Comparison of ENCODE assay signal across 15 mouse cellular contexts in the genomic region with DNA sequence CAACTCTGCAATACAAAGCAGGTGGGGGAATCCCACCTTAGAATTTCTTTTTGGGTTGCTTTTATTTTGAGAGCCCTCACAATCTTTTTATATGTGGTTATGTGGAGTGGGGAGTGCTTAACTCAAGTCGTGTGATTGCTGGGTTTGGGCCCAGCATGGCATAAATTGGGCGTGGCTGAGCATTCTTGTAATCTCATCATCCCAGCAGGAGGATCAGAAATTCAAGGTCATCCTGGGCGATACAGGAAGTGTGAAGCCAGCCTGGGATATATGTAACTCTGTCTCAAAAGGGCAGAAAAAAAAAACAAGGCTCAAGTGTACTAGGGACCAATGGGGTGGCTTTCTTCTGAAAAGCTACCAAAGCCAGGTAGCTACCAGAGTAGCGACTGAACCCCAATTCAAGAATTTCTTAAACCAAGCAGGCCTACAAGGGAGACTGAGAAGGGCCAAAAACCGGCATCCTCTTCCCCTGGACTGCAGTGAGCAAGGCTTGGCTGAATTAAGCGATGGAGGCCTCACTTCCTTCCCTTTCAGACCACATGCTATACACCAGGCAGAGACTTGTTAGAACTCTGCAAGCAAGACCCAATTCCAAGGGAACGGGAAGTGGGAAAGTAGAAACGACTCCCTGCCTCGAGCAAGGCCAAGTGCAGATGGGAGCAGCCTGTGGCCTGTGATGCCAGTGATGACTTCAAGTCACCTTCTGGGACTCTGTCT. TPM values are rescaled to one million over a fixed set of nuclear protein-coding genes. Genes with fewer than 3 reads are reported as not detected.
DNase-seq lines count a peak whose midpoint lies in the region; ATAC-seq lines count a peak whose summit lies in the region.
"Had no signal": no experiment of that assay in that cellular context is flagged by ENCODE, and none has a peak within 500 bp of the region (broad histone marks: within the 10 kb centered on the region; RNA-seq: fewer than 3 reads in every experiment).

No protein-coding gene starts in this region.

- no peaks in the 10 kb centered on the region for H3K4me1 ChIP-seq in embryonic facial prominence, embryonic 13.5 days
- no peaks in the 10 kb centered on the region for H3K4me1 ChIP-seq in embryonic facial prominence, embryonic 10.5 days
- no peaks in the 10 kb centered on the region for H3K4me1 ChIP-seq in forebrain, embryonic 11.5 days (replicated peaks; ENCODE audit: control insufficient read depth, insufficient read depth, low read length)
- H3K4me1 ChIP-seq: kidney, embryonic 15.5 days had no signal

- peaks cover 66% of the 10 kb centered on the region for H3K36me3 ChIP-seq in embryonic facial prominence, embryonic 13.5 days
- H3K36me3 ChIP-seq in embryonic facial prominence, embryonic 10.5 days (replicated peaks): peaks cover 42% of the 10 kb centered on the region
- peaks cover 61% of the 10 kb centered on the region for H3K36me3 ChIP-seq in macrophage (ENCODE audit: inconsistent target)
- H3K36me3 ChIP-seq in forebrain, embryonic 11.5 days (ENCODE audit: control insufficient read depth, insufficient read depth, low read length): no peaks in the 10 kb centered on the region; the same call in 1 of the 2 replicates

- H3K79me2 ChIP-seq in macrophage (ENCODE audit: inconsistent target): peaks cover 21% of the 10 kb centered on the region; the same call in 1 of the 2 replicates

- DNase-seq in embryonic facial prominence, embryonic 10.5 days (ENCODE audit: low spot score): no peak
- DNase-seq in ZHBTc4 (ENCODE audit: low read depth, low spot score) (peak; percentile 57), MN1 (ENCODE audit: low spot score) (no peak)
- no peak for DNase-seq in forebrain, embryonic 11.5 days (ENCODE audit: low spot score)
- no peak for DNase-seq in neural tube, embryonic 10.5 days (ENCODE audit: extremely low spot score, low spot score)
- DNase-seq: adrenal gland, postnatal 14 days; cerebellum, adult 11 months; gastrocnemius, postnatal 25 days; lung, adult 2 months had no signal

- H3K9me3 ChIP-seq in embryonic facial prominence, embryonic 13.5 days: no peaks in the 10 kb centered on the region
- no peaks in the 10 kb centered on the region for H3K9me3 ChIP-seq in embryonic facial prominence, embryonic 10.5 days
- no peaks in the 10 kb centered on the region for H3K9me3 ChIP-seq in forebrain, embryonic 11.5 days (ENCODE audit: control insufficient read depth, low read length)
- H3K9me3 ChIP-seq: embryonic facial prominence, embryonic 15.5 days; kidney, embryonic 15.5 days had no signal

- 74% methylated on average over 9 of the region's 9 CpGs for WGBS in embryonic facial prominence, embryonic 13.5 days
- WGBS in embryonic facial prominence, embryonic 10.5 days: 80% methylated on average over 9 of the region's 9 CpGs
- WGBS in macrophage (ENCODE audit: missing documents): 21% methylated on average over 9 of the region's 9 CpGs
- WGBS in forebrain, embryonic 11.5 days: 79% methylated on average over 9 of the region's 9 CpGs

- no peaks in the 10 kb centered on the region for H3K27me3 ChIP-seq in embryonic facial prominence, embryonic 13.5 days
- H3K27me3 ChIP-seq in embryonic facial prominence, embryonic 10.5 days (replicated peaks; ENCODE audit: low read depth, poor library complexity, severe bottlenecking): no peaks in the 10 kb centered on the region
- H3K27me3 ChIP-seq in forebrain, embryonic 11.5 days (ENCODE audit: control insufficient read depth, insufficient read depth, low read length): no peaks in the 10 kb centered on the region
- H3K27me3 ChIP-seq: embryonic facial prominence, embryonic 15.5 days; kidney, embryonic 15.5 days had no signal

- no peak for ATAC-seq in embryonic facial prominence, embryonic 13.5 days (ENCODE audit: insufficient number of reproducible peaks, insufficient read depth, low FRiP score, low TSS enrichment, low read depth)
- ATAC-seq in hematopoietic stem cell, adult 5-6 weeks (replicated peaks in 1 of 2; ENCODE audit: insufficient read depth in 1 of 2, low FRiP score in 2 of 2, low TSS enrichment in 1 of 2, low read depth in 1 of 2, poor library complexity in 2 of 2, severe bottlenecking in 2 of 2): peak; percentile 46 to 68
- ATAC-seq in forebrain, embryonic 11.5 days (replicated peaks; ENCODE audit: low FRiP score): no peak
- ATAC-seq: hindbrain, postnatal 0 days had no signal

- H3K27ac ChIP-seq in embryonic facial prominence, embryonic 13.5 days: no peak overlapping the region
- no peak overlapping the region for H3K27ac ChIP-seq in embryonic facial prominence, embryonic 10.5 days (replicated peaks)
- peak overlapping the region; percentile 61 for H3K27ac ChIP-seq in macrophage
- no peak overlapping the region for H3K27ac ChIP-seq in forebrain, embryonic 11.5 days (ENCODE audit: low read depth, low read length)
- H3K27ac ChIP-seq: embryonic facial prominence, embryonic 15.5 days; hindbrain, postnatal 0 days; kidney, embryonic 15.5 days had no signal

- H3K4me3 ChIP-seq in embryonic facial prominence, embryonic 13.5 days: no peak overlapping the region
- no peak overlapping the region for H3K4me3 ChIP-seq in embryonic facial prominence, embryonic 10.5 days
- H3K4me3 ChIP-seq in macrophage (ENCODE audit: inconsistent target): no peak overlapping the region
- H3K4me3 ChIP-seq in forebrain, embryonic 11.5 days (ENCODE audit: low read depth, low read length): no peak overlapping the region
- H3K4me3 ChIP-seq: embryonic facial prominence, embryonic 15.5 days; kidney, embryonic 15.5 days had no signal

- H3K4me2 ChIP-seq in embryonic facial prominence, embryonic 13.5 days: no peak overlapping the region
- no peak overlapping the region for H3K4me2 ChIP-seq in forebrain, embryonic 11.5 days (ENCODE audit: low read depth, low read length, severe bottlenecking)
- H3K4me2 ChIP-seq: embryonic facial prominence, embryonic 15.5 days; kidney, embryonic 15.5 days had no signal

- 0 out of 2 replicates have a peak overlapping the region, but pooled peaks have one; percentile 11 for H3K9ac ChIP-seq in embryonic facial prominence, embryonic 13.5 days
- no peak overlapping the region for H3K9ac ChIP-seq in forebrain, embryonic 11.5 days (ENCODE audit: low read length)
- H3K9ac ChIP-seq: embryonic facial prominence, embryonic 15.5 days; kidney, embryonic 15.5 days had no signal

RNA-seq across cellular contexts. Expression of gene Mxd1, which starts 8.6 kb away (rescaled TPM):
- polyA plus RNA-seq in embryonic facial prominence, embryonic 13.5 days (2015; fragmentation: Nextera tagmentation; extraction: Ambion mirVana): 12.8 and 14.9 TPM in 2 replicates
- polyA plus RNA-seq in embryonic facial prominence, embryonic 10.5 days (2016; fragmentation: Nextera tagmentation; extraction: Ambion mirVana): 9.5 and 11.4 TPM in 2 replicates
- 35.1 and 46.5 TPM in 2 replicates for total RNA-seq in hematopoietic stem cell, adult 5-6 weeks (2017)
- 1,000 to 10,000 TPM in 1 of 26 experiments, 100 to 1,000 TPM in 16, 10 to 100 TPM in 9; 61.3 to 1,007 (median 147) TPM for total RNA-seq in macrophage (2018; cell fraction: chromatin; rRNA removed)
- 100 to 1,000 TPM in 11 of 26 experiments, 10 to 100 TPM in 15; 29.4 to 210 (median 75.4) TPM for total RNA-seq in macrophage (2018; cell fraction: cytosol; rRNA removed)
- 100 to 1,000 TPM in 22 of 26 experiments, 10 to 100 TPM in 4; 56.7 to 719 (median 216) TPM for total RNA-seq in macrophage (2018; cell fraction: nucleus; rRNA removed)
- 6.7 to 27.0 TPM (median 16.6 TPM) in 3 replicates for polyA plus RNA-seq in macrophage (2018)
- polyA plus RNA-seq in forebrain, embryonic 11.5 days (2014; fragmentation: Nextera tagmentation; extraction: Ambion mirVana): 16.8 and 17.5 TPM in 2 replicates

RNA-seq across cellular contexts. Expression of gene Snrnp27, which starts 24.0 kb away (rescaled TPM):
- 137 and 148 TPM in 2 replicates for polyA plus RNA-seq in embryonic facial prominence, embryonic 13.5 days (2015; fragmentation: Nextera tagmentation; extraction: Ambion mirVana)
- polyA plus RNA-seq in embryonic facial prominence, embryonic 10.5 days (2016; fragmentation: Nextera tagmentation; extraction: Ambion mirVana): 124 and 134 TPM in 2 replicates
- total RNA-seq in hematopoietic stem cell, adult 5-6 weeks (2017): 83.7 and 90.9 TPM in 2 replicates
- 10 to 100 TPM; 31.3 to 90.8 (median 51.6) TPM for total RNA-seq in macrophage (2018; cell fraction: chromatin; rRNA removed)
- total RNA-seq in macrophage (2018; cell fraction: cytosol; rRNA removed): 100 to 1,000 TPM in 1 of 26 experiments, 10 to 100 TPM in 25; 58.5 to 100 (median 76.7) TPM
- 10 to 100 TPM; 22.2 to 63.1 (median 37.4) TPM for total RNA-seq in macrophage (2018; cell fraction: nucleus; rRNA removed)
- 70.4 to 87.8 TPM (median 86.6 TPM) in 3 replicates for polyA plus RNA-seq in macrophage (2018)
- 128 and 139 TPM in 2 replicates for polyA plus RNA-seq in forebrain, embryonic 11.5 days (2014; fragmentation: Nextera tagmentation; extraction: Ambion mirVana)

RNA-seq across cellular contexts. Expression of gene Asprv1, which starts 32.4 kb away (rescaled TPM):
- polyA plus RNA-seq in embryonic facial prominence, embryonic 13.5 days (2015; fragmentation: Nextera tagmentation; extraction: Ambion mirVana): 12.1 and 13.4 TPM in 2 replicates
- 0.69 and 1.3 TPM in 2 replicates for polyA plus RNA-seq in embryonic facial prominence, embryonic 10.5 days (2016; fragmentation: Nextera tagmentation; extraction: Ambion mirVana)
- 0.69 and 6.6 TPM in 2 replicates for total RNA-seq in hematopoietic stem cell, adult 5-6 weeks (2017)
- 1 to 10 TPM in 7 of 26 experiments, under 1 TPM in 12, not detected in 7; 0.43 to 2.2 (median 0.89) TPM for total RNA-seq in macrophage (2018; cell fraction: chromatin; rRNA removed)
- under 1 TPM in 14 of 26 experiments, not detected in 12; 0.07 to 0.66 (median 0.19) TPM for total RNA-seq in macrophage (2018; cell fraction: cytosol; rRNA removed)
- 1 to 10 TPM in 7 of 26 experiments, under 1 TPM in 11, not detected in 8; 0.40 to 2.0 (median 0.75) TPM for total RNA-seq in macrophage (2018; cell fraction: nucleus; rRNA removed)
- 0.14 to 0.17 TPM in 2 of 3 replicates, not detected in the other for polyA plus RNA-seq in macrophage (2018)
- 0.35 and 0.59 TPM in 2 replicates for polyA plus RNA-seq in forebrain, embryonic 11.5 days (2014; fragmentation: Nextera tagmentation; extraction: Ambion mirVana)
- total RNA-seq: adrenal gland, postnatal 14 days; gastrocnemius, postnatal 25 days had no signal

Comparison
In these comparisons a context has a peak if more than half of its experiments do, and no peak if none do; other contexts are left out.
1. ATAC-seq: peak in hematopoietic stem cell, adult 5-6 weeks (2 of 2); none in embryonic facial prominence, embryonic 13.5 days (single experiment) and forebrain, embryonic 11.5 days (single experiment).